Mouse (Mus musculus) thymus, adult 2 months (tissue): ENCODE measurements around the gene 1700017B05Rik.

Source experiments
- CTCF ChIP-seq: fragments of 200-500 bp; IDR thresholded peaks from 2 replicates; pipeline ENCODE4 v1.5.1; 2012; ENCODE audit warnings: mild to moderate bottlenecking, control low read depth, low read length, moderate library complexity, borderline replicate concordance; ENCODE audit not compliant: control insufficient read depth, poor library complexity, insufficient read depth; ENCODE audit errors: extremely low read depth
- POLR2A ChIP-seq: fragments of 200-500 bp; IDR thresholded peaks from 2 replicates; pipeline ENCODE4 v1.6.1; 2012; ENCODE audit warnings: mild to moderate bottlenecking, low read length, control low read depth, moderate library complexity; ENCODE audit not compliant: control insufficient read depth, poor library complexity, insufficient read depth; ENCODE audit errors: extremely low read depth

DNA sequence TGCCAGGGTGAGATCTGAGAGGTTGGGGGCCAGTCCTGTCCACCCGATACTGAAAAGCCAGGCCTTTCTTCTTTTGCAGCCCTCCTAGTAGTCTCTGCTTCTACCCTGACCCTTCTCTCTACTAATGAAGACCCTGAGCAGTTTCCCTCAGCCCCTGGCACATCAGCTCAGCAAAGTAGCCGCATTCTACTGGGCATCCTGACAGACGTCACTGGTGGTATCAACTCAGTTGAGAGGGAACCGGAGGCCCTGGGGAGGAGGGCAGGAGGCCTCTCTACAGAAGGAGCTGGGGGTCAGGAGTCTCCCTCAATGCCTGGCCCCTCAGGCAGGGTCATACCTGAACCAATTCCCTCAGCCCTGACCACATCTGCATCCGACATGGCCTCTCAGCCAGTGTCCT, 21.3 kb downstream of the 1700017B05Rik start:
- no peak for TF ChIP-seq POLR2A
- no peak for TF ChIP-seq CTCF
